Mouse (Mus musculus) ES-Bruce4 (cell line): ENCODE measurements around the gene Zfand2b. TPM values are rescaled to one million over a fixed set of nuclear protein-coding genes. Genes with fewer than 3 reads are reported as not detected.
A peak's percentile ranks its signal among the peaks of the same experiment; 100 is the strongest.

Experiments
- H3K27ac ChIP-seq: 2 replicates; pipeline ENCODE4 v1.5.1; 2012; ENCODE audit warnings: low read length, inconsistent platforms; ENCODE audit not compliant: insufficient read depth
- H3K27me3 ChIP-seq: 2 replicates; pipeline ENCODE4 v1.6.1; 2012; ENCODE audit warnings: mild to moderate bottlenecking, low read length, inconsistent platforms; ENCODE audit not compliant: control insufficient read depth, poor library complexity, insufficient read depth, severe bottlenecking
- H3K36me3 ChIP-seq: 2 replicates; pipeline ENCODE4 v1.6.1; 2012; ENCODE audit warnings: inconsistent platforms, mild to moderate bottlenecking, low read length, moderate library complexity; ENCODE audit not compliant: control insufficient read depth, poor library complexity, insufficient read depth, severe bottlenecking
- H3K4me1 ChIP-seq: one replicate; pipeline ENCODE4 v1.8.1; 2011; ENCODE audit warnings: low read length; ENCODE audit not compliant: control insufficient read depth, insufficient read depth
- H3K4me3 ChIP-seq: 2 replicates; pipeline ENCODE4 v1.5.1; 2011; ENCODE audit warnings: low read depth, mild to moderate bottlenecking, low read length
- H3K9ac ChIP-seq: 2 replicates; pipeline ENCODE4 v1.6.1; 2012; ENCODE audit warnings: low read depth, mild to moderate bottlenecking, inconsistent platforms; ENCODE audit not compliant: poor library complexity, severe bottlenecking
- H3K9me3 ChIP-seq: replicated peaks from 2 replicates; pipeline ENCODE4 v1.6.1; 2012; ENCODE audit warnings: mild to moderate bottlenecking, low read length, inconsistent platforms; ENCODE audit not compliant: control insufficient read depth, poor library complexity, insufficient read depth, severe bottlenecking
- CTCF ChIP-seq: IDR thresholded peaks from one replicate; pipeline ENCODE4 v1.8.1; 2011; ENCODE audit warnings: low read depth, low read length
- EP300 ChIP-seq: IDR thresholded peaks from 2 replicates; pipeline ENCODE4 v1.6.1; 2011; ENCODE audit warnings: low read depth, low read length; ENCODE audit not compliant: insufficient read depth
- POLR2A ChIP-seq: IDR thresholded peaks from one replicate; pipeline ENCODE4 v1.8.1; 2011; ENCODE audit warnings: low read length; ENCODE audit not compliant: insufficient read depth
- polyA plus RNA-seq: library from polyadenylated mRNA; stranded (reverse); fragments of >200 nt; gene quantifications from 2 replicates; pipeline ENCODE4 v1.2.4, GENCODE M21; 2011; ENCODE audit warnings: low read depth; ENCODE audit not compliant: missing spikeins, insufficient read depth, insufficient read length

Zfand2b gene
- polyA plus RNA-seq, 1 experiment: 13.0 TPM

GRCm38 (mm10) chr1:75191258-75191621, 22.8 kb downstream of the Zfand2b start:
- no peaks in the 10 kb centered on the region for H3K27me3 ChIP-seq
- H3K9ac ChIP-seq: peak overlapping the region; percentile 82
- no peak overlapping the region for H3K27ac ChIP-seq
- TF ChIP-seq POLR2A (no peak), EP300 (no peak), CTCF (no peak)
- no peaks in the 10 kb centered on the region for H3K4me1 ChIP-seq
- H3K4me3 ChIP-seq: peak overlapping the region; percentile 86
- no peaks in the 10 kb centered on the region for H3K9me3 ChIP-seq
- H3K36me3 ChIP-seq: 0 out of 2 replicates have a peak, but pooled peaks cover 5% of the 10 kb centered on the region

GRCm38 (mm10) chr1:75191622-75192402, 23.4 kb downstream of the Zfand2b start, which contains the start of the genes Ankzf1 and Atg9a:
Ankzf1 (plus strand) TSS chr1:75192151.
Atg9a (minus strand) TSS chr1:75192196.
- TF ChIP-seq EP300 (no peak), CTCF (no peak), POLR2A (no peak)
- Histone ChIP-seq H3K27me3 (no peaks in the 10 kb centered on the region), H3K27ac (peak within 1 kb of the TSS; percentile 22; the same call in 1 of the 2 replicates), H3K9ac (peak within 1 kb of the TSS; percentile 82), H3K4me3 (peak within 1 kb of the TSS; percentile 86), H3K9me3 (no peaks in the 10 kb centered on the region), H3K4me1 (no peaks in the 10 kb centered on the region), H3K36me3 (0 out of 2 replicates have a peak, but pooled peaks cover 5% of the 10 kb centered on the region)

GRCm38 (mm10) chr1:75192452-75192851, 24.0 kb downstream of the Zfand2b start:
- Histone ChIP-seq H3K9me3 (no peaks in the 10 kb centered on the region), H3K4me1 (no peaks in the 10 kb centered on the region), H3K27me3 (no peaks in the 10 kb centered on the region), H3K27ac (peak overlapping the region; percentile 22; the same call in 1 of the 2 replicates), H3K9ac (peak overlapping the region; percentile 58), H3K4me3 (peak overlapping the region; percentile 76), H3K36me3 (0 out of 2 replicates have a peak, but pooled peaks cover 5% of the 10 kb centered on the region)
- no peak for TF ChIP-seq CTCF
- TF ChIP-seq EP300: no peak
- TF ChIP-seq POLR2A: no peak

GRCm38 (mm10) chr1:75201236-75201635, 32.8 kb downstream of the Zfand2b start:
- H3K27me3 ChIP-seq: no peaks in the 10 kb centered on the region
- H3K9ac ChIP-seq: no peak overlapping the region
- H3K27ac ChIP-seq: no peak overlapping the region
- H3K36me3 ChIP-seq: peaks cover 8% of the 10 kb centered on the region
- H3K4me1 ChIP-seq: no peaks in the 10 kb centered on the region
- no peak for TF ChIP-seq EP300
- no peak for TF ChIP-seq POLR2A
- no peak for TF ChIP-seq CTCF
- no peaks in the 10 kb centered on the region for H3K9me3 ChIP-seq
- H3K4me3 ChIP-seq: no peak overlapping the region

- TF ChIP-seq POLR2A: no peak
- no peak for TF ChIP-seq CTCF
- no peak for TF ChIP-seq EP300
- Histone ChIP-seq H3K4me3 (peak overlapping the region; percentile 64), H3K9ac (peak overlapping the region; percentile 55), H3K36me3 (peaks cover 12% of the 10 kb centered on the region), H3K27me3 (no peaks in the 10 kb centered on the region), H3K9me3 (no peaks in the 10 kb centered on the region), H3K4me1 (peaks cover 2% of the 10 kb centered on the region), H3K27ac (no peak overlapping the region)
These were observed 40.7 kb downstream of the Zfand2b start for GRCm38 (mm10) chr1:75208967-75209678.
